Mouse (Mus musculus) liver (tissue): ENCODE results near the gene Dad1.
A peak's percentile ranks its signal among the peaks of the same experiment; 100 is the strongest.
"Not testable (repeated sequence)": the region's sequence is repeated elsewhere in the genome, so short reads cannot be mapped to it uniquely, and the experiment has no call there.

Experiments
- DNase-seq: peaks from one replicate; pipeline ENCODE4 v3.0.0-alpha.2; 2020; ENCODE audit warnings: mixed read lengths

Gene Dad1

GRCm38 (mm10) chr14:54244183-54244582, 9.7 kb downstream of the Dad1 start:
- DNase-seq: no peak

GRCm38 (mm10) chr14:54240542-54240941, 13.4 kb downstream of the Dad1 start:
- no peak for DNase-seq

- DNase-seq: peak; percentile 84
Observed at GRCm38 (mm10) chr14:54239002-54239736, 14.7 kb downstream of the Dad1 start.

DNA sequence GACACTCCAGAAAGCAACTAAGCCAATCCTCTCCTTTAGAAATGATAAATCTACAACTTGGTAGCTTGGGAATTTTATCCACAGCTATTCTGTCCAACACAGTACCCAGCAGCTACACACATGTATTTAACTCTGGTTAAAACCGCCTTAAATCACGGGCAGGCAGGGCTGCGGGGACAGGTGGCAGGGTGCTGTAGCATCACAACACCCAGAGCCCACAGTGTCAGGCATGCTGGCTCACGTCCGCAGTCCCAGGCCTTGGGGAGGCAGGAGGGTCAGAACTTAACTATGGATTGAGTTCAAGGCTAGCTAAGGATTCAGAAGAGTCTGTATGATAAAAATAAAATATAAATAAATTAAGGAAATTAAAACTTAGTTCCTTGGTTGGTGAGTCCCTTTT, 17.0 kb downstream of the Dad1 start:
- no peak for DNase-seq

- DNase-seq: no peak
Observed at GRCm38 (mm10) chr14:54235825-54236540, 17.9 kb downstream of the Dad1 start.

DNA sequence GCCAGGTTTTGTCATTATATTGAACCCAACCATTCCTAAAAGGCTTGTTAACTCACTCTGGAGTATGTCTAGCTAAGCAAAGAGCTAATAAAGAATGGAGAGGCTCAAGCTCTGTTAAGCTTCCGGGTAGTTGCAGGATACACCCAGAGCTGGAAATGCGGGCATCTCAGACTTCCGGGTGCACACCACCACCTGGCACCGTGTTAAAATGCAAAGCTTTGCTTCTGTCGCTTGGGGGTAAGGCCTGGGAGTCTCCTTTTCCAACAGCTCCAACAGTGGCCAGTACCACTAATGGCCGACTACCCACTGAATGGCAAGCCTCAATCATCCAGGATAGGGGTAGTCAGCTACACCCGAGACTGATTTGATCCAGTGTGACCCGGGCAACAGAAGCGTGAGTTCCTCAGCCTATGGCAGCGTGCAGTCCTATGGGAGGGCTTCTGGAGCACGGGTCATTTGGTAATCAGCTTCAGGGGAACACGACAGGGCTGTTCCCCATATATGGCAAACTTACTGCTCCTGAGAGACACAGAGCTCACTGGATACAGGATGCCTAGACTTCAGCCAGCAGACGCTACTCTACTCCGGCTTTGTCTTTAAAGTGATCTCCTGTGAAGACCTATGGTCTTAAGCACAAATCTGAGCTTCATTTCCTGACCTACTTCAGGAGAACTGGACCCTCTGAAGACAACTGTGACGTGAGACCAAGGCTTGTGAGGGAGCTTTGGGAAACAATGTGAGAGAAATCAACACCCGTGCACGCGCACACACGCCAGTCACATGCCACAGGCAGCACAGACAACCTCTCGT, 19.5 kb downstream of the Dad1 start:
- no peak for DNase-seq

DNA sequence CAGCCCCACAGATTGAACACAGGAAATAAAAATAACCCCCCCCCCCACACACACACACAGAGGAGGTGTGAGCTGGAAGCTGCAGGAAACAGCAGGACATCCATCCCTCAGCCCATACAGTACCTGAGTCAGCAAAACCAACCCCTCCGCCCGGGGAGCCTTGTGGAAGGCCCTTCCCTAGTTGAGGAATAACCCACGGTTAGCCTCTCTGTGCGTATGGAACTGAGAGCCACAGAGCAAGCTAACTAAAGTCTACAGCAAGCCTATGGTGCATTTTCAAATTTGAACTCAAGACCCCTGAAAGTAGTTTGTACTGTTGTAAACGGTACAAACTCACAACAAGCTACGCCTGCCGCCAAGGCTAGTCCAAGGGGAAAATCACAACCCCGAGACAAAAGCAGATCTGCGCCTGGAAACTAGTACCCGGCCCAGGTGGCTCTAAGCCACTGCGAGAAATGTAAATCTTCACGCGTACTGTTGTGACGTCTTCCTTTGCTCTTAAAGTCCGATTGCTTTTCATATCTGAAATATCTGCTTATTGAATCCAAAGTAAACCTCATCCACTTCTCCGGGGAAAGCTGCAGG, 20.3 kb downstream of the Dad1 start:
- no peak for DNase-seq

DNA sequence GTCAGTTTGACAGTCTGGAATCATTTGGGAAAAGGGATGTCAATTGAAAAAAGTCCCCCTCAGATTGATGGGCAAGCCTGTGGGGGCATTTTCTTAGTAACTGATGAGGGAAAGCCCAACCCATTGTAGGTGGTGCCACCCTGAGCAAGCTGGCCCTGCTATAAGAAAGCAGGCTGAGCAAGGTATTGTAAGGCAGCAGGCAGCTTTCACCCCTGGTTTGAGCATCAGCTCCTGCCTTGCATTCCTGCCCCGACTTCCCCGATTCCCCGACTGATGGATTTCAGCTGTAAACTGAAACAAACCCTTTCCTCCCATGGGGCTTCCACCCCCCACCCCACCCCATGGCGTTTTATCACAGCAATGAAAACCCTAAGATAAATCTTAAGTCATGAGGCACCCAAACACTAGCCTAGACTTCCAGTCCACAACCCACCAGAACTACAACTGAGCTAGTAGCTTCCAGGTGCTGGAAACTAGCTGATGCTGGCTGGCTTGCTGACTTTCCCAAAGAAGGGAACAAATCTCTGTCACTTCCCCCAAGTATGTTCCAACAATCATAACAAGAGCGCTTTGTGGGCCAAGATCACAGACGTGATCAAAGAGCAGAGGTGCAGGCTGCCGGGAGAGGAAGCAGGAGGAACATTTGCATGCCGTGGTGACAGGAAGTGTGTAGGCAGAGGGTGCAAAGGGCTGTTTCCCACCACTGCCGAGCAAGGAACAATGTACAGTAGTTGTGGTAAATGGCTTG, 20.9 kb downstream of the Dad1 start:
- DNase-seq: peak; percentile 34

DNA sequence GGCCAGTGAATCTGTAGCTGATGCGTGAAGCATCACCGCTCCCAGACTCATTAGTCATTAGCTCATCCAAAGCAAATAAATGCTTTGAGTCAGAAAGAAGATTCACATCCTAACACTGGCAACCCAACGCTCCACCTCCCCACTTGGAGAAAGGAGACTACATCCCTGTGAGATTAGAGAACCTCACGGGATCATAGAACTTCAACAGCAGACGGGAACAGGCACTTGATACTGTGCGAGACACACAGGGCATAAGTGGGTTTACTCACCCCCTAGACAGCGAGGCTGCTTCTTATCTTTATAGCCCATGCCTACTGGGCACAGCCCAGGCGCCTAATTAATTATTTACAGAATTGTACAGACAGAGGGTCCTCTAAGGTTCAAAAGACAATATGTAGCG, 21.8 kb downstream of the Dad1 start:
- no peak for DNase-seq

DNA sequence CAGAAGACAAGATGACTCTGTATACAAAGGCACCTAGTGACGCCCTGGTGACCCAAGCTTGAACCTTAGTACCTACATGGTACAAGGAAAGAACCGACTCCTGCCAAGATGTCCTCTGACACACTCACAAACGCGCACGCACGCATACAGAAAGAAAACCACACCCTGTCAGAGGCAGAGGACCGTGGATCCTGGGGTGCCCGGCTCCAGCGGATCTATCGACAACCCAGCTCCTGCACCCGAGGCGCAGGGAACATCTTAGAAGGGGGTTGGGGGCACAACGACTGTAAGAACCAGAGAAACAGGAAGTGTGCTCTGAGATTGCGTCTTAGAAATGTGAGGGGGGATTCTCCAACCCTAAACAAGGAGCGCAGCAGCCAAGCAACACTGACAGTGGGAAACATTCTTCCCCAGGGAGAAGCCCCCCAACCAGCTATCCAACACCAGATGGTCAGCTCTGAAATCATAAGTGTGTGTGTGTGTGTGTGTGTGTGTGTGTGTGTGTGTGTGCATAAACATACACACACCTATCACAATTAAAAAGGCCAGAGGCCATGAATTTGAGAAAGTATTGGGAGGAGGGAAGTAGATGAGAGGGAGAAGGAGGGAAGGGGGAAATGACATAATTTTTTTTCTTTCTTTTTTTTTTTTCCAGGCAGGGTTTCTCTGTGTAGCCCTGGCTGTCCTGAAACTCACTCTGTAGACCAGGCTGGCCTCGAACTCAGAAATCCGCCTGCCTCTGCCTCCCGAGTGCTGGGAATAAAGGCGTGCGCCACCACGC, 22.5 kb downstream of the Dad1 start:
- no peak for DNase-seq

GRCm38 (mm10) chr14:54230638-54231150, 23.2 kb downstream of the Dad1 start:
- DNase-seq: no peak

DNA sequence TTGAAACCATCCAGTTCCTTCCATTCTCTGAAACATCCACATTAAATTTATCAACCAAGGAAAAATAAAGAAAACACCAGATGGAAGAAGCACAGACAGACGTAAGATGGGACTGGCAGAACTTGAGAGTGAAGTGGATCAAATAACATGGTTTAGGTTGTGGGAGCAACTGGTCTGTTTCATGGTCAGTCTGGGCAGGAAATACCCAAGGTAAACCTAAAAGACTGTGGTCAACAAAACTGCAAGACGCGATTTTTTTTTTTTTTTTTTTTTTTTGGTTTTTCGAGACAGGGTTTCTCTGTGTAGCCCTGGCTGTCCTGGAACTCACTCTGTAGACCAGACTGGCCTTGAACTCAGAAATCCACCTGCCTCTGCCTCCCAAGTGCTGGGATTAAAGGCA, 24.1 kb downstream of the Dad1 start:
- DNase-seq: not testable (repeated sequence)

GRCm38 (mm10) chr14:54228933-54229713, 24.8 kb downstream of the Dad1 start:
- DNase-seq: no peak

GRCm38 (mm10) chr14:54228501-54228900, 25.4 kb downstream of the Dad1 start:
- DNase-seq: no peak

DNA sequence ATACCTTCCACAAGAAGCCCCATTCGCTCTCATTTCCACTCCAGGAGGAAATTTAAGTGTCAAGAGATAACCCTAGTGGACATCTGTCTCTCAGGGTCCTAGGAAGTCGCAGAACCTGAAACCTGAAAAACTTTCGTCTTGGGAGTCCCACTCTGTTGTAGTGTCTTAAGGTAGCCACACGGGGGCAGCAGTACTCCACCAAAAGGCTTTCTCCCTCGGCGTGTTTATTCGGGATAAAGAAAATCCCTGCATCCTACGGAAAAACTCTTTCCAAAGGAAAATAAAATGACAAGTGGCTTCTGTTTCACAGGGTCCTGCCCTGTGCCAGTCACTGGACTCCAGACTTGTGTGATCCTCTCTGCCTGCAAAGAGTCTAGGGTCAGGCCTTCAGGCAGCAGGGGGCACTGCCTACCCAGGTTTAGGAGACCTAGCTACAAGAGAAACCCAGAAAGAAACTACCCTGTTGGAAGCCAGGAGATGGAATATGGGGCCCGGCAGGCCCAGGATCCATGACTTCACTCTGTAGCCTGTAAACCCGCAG, 25.9 kb downstream of the Dad1 start:
- DNase-seq: peak; percentile 78

GRCm38 (mm10) chr14:54226911-54227811, 26.7 kb downstream of the Dad1 start:
- peak; percentile 80 for DNase-seq

GRCm38 (mm10) chr14:54225725-54226124, 28.2 kb downstream of the Dad1 start:
- no peak for DNase-seq

- DNase-seq: no peak
Observed at GRCm38 (mm10) chr14:54224484-54225467, 29.1 kb downstream of the Dad1 start.
